Mouse (Mus musculus) cerebellum, adult 11 months (tissue): Measurements from ENCODE around the gene 1700018F24Rik.
"Not testable (repeated sequence)": the region's sequence is repeated elsewhere in the genome, so short reads cannot be mapped to it uniquely, and the experiment has no call there.

Experiments
- DNase-seq: peaks from one replicate; pipeline ENCODE4 v3.0.0; 2022

Gene 1700018F24Rik

GRCm38 (mm10) chr5:145083201-145083600 is 40.4 kb downstream of the 1700018F24Rik start:
- not testable (repeated sequence) for DNase-seq

GRCm38 (mm10) chr5:145083632-145084451 is 41.1 kb downstream of the 1700018F24Rik start, which contains the start of the genes Arpc1a and Kpna7:
Arpc1a (plus strand) TSS chr5:145083830.
Kpna7 (minus strand) TSS chr5:145084030.
- DNase-seq: peak; percentile 93

GRCm38 (mm10) chr5:145084822-145085221 is 42.0 kb downstream of the 1700018F24Rik start:
- no peak for DNase-seq

GRCm38 (mm10) chr5:145088186-145088585 is 45.4 kb downstream of the 1700018F24Rik start:
- no peak for DNase-seq

- no peak for DNase-seq
These were observed 47.1 kb downstream of the 1700018F24Rik start for GRCm38 (mm10) chr5:145089878-145090277.
